In genomic region chr17:73017173-73017572, GRCm38 (mm10) we compare ENCODE assay signal across 11 mouse cellular contexts.
"Had no signal": no experiment of that assay in that cellular context is flagged by ENCODE, and none has a peak within 500 bp of the region (broad histone marks: within the 10 kb centered on the region; RNA-seq: fewer than 3 reads in every experiment).

No protein-coding gene starts in this region.

- H3K9ac ChIP-seq: liver, embryonic 13.5 days; liver, postnatal 0 days; midbrain, embryonic 13.5 days; stomach, embryonic 15.5 days had no signal

- H3K4me1 ChIP-seq: liver, embryonic 13.5 days had no signal

- H3K27ac ChIP-seq: left cerebral cortex, adult 2 months; limb, embryonic 10.5 days; liver, embryonic 13.5 days; midbrain, embryonic 13.5 days; stomach, embryonic 15.5 days had no signal

- H3K4me3 ChIP-seq: left cerebral cortex, adult 2 months; limb, embryonic 10.5 days; liver, embryonic 13.5 days; midbrain, embryonic 13.5 days; stomach, embryonic 15.5 days had no signal

- ATAC-seq: hindbrain, embryonic 16.5 days; inflammation-experienced regulatory T-cells, adult 6 months; liver, postnatal 0 days; midbrain, embryonic 13.5 days had no signal

- H3K9me3 ChIP-seq: limb, embryonic 10.5 days; liver, embryonic 13.5 days; midbrain, embryonic 13.5 days; stomach, embryonic 15.5 days had no signal

- H3K27me3 ChIP-seq: liver, embryonic 13.5 days; midbrain, embryonic 13.5 days; stomach, embryonic 15.5 days had no signal

- H3K4me2 ChIP-seq: liver, embryonic 13.5 days; midbrain, embryonic 13.5 days; stomach, embryonic 15.5 days had no signal

- DNase-seq: kidney, adult 8-10 months; liver, embryonic 13.5 days; liver, postnatal 0 days; right cerebral cortex, postnatal 14 days; thymus, postnatal 4 days had no signal

- H3K36me3 ChIP-seq: limb, embryonic 10.5 days; liver, embryonic 13.5 days; midbrain, embryonic 13.5 days; stomach, embryonic 15.5 days had no signal
